Mouse (Mus musculus) gastrocnemius, adult 2 months (tissue): Measurements from ENCODE around the gene Armc12. TPM values are rescaled to one million over a fixed set of nuclear protein-coding genes. Genes with fewer than 3 reads are reported as not detected.

Source experiments
- DNase-seq: peaks from one replicate; pipeline ENCODE4 v3.0.0; 2022
- H3K27ac ChIP-seq: fragments of 200-600 bp; 2 replicates; pipeline ENCODE4 v1.8.1; 2022; ENCODE audit warnings: mild to moderate bottlenecking
- H3K4me3 ChIP-seq: fragments of 200-600 bp; 2 replicates; pipeline ENCODE4 v1.8.1; 2022; ENCODE audit warnings: mild to moderate bottlenecking, moderate library complexity
- CTCF ChIP-seq: fragments of 200-600 bp; IDR thresholded peaks from 2 replicates; pipeline ENCODE4 v1.8.1; 2022; ENCODE audit warnings: antibody characterized with exemption, mild to moderate bottlenecking, moderate library complexity
- intact Hi-C: fragments of 180-260 bp; cut with DNase I; formaldehyde crosslinking; loops from one replicate; pipeline ENCODE4 v1.15.1; 2025
- total RNA-seq, 2 experiments: library from RNA; stranded (reverse); gene quantifications; 2 replicates each; pipeline ENCODE4 v1.2.3; 2021

Gene Armc12
- total RNA-seq, 2 experiments from 2014 or later, result not detected

GRCm38 (mm10) chr17:28515431-28516341 is 14.9 kb upstream of the Armc12 start:
- no peak for TF ChIP-seq CTCF
- Histone ChIP-seq H3K27ac (peak overlapping the region; percentile 99), H3K4me3 (peak overlapping the region; percentile 73)
- intact Hi-C loops, result no loop called here
- DNase-seq, result peak; percentile 81

GRCm38 (mm10) chr17:28516881-28517280 is 13.7 kb upstream of the Armc12 start:
- DNase-seq, result peak; percentile 38
- peak overlapping the region; percentile 99 for H3K27ac ChIP-seq
- TF ChIP-seq CTCF, result no peak; the same call in 1 of the 2 replicates
- peak overlapping the region; percentile 73 for H3K4me3 ChIP-seq
- intact Hi-C loops, result no loop called here

GRCm38 (mm10) chr17:28517441-28517955 is 13.1 kb upstream of the Armc12 start, which contains the start of gene Fkbp5:
Fkbp5 (minus strand) TSS chr17:28517527.
- peak within 1 kb of the TSS; percentile 73 for H3K4me3 ChIP-seq
- no peak for TF ChIP-seq CTCF
- intact Hi-C loops, result no loop called here
- DNase-seq, result peak; percentile 92
- peak within 1 kb of the TSS; percentile 99 for H3K27ac ChIP-seq

- no peak for TF ChIP-seq CTCF
- peak overlapping the region; percentile 73 for H3K4me3 ChIP-seq
- intact Hi-C loops, result no loop called here
- peak; percentile 99 for DNase-seq
- H3K27ac ChIP-seq, result peak overlapping the region; percentile 99
Observed at GRCm38 (mm10) chr17:28517956-28518614, 12.5 kb upstream of the Armc12 start.

- peak; percentile 75 for DNase-seq
- H3K4me3 ChIP-seq, result peak overlapping the region; percentile 73
- H3K27ac ChIP-seq, result peak overlapping the region; percentile 99
- no peak for TF ChIP-seq CTCF
- intact Hi-C loops, result no loop called here
Observed at GRCm38 (mm10) chr17:28518615-28519071, 12.0 kb upstream of the Armc12 start.

GRCm38 (mm10) chr17:28519827-28520226 is 10.8 kb upstream of the Armc12 start:
- intact Hi-C loops, result loop anchor here (10.0 kb wide), 1 partner anchor 285 kb away; the partner anchor contains the start of gene Ppard
- no peak overlapping the region for H3K4me3 ChIP-seq
- TF ChIP-seq CTCF, result peak; percentile 65
- DNase-seq, result no peak
- H3K27ac ChIP-seq, result peak overlapping the region; percentile 99

GRCm38 (mm10) chr17:28520561-28520960 is 10.0 kb upstream of the Armc12 start:
- intact Hi-C loops, result loop anchor here (10.0 kb wide), 1 partner anchor 286 kb away; the partner anchor contains the start of gene Ppard
- H3K27ac ChIP-seq, result peak overlapping the region; percentile 99
- DNase-seq, result no peak
- no peak for TF ChIP-seq CTCF
- H3K4me3 ChIP-seq, result no peak overlapping the region

- Histone ChIP-seq H3K27ac (peak overlapping the region; percentile 99), H3K4me3 (no peak overlapping the region)
- no peak for DNase-seq
- TF ChIP-seq CTCF, result no peak
- intact Hi-C loops, result loop anchor here (10.0 kb wide), 1 partner anchor 286 kb away; the partner anchor contains the start of gene Ppard
Observed at GRCm38 (mm10) chr17:28521071-28521726, 9.4 kb upstream of the Armc12 start.

GRCm38 (mm10) chr17:28521920-28522319 is 8.7 kb upstream of the Armc12 start:
- intact Hi-C loops, result loop anchor here (10.0 kb wide), 1 partner anchor 287 kb away; the partner anchor contains the start of gene Ppard
- DNase-seq, result peak; percentile 26
- no peak for TF ChIP-seq CTCF
- Histone ChIP-seq H3K27ac (peak overlapping the region; percentile 99), H3K4me3 (peak overlapping the region; percentile 76)

GRCm38 (mm10) chr17:28522623-28523354 is 7.8 kb upstream of the Armc12 start:
- Histone ChIP-seq H3K27ac (peak overlapping the region; percentile 99), H3K4me3 (peak overlapping the region; percentile 76)
- intact Hi-C loops, result loop anchor here (1.0 to 10.0 kb wide), 2 partner anchors 102 to 288 kb away; partner anchors contain the start of gene Ppard
- no peak; the same call in 1 of the 2 replicates for TF ChIP-seq CTCF
- peak; percentile 97 for DNase-seq

- no peak for DNase-seq
- peak overlapping the region; percentile 99 for H3K27ac ChIP-seq
- no peak for TF ChIP-seq CTCF
- intact Hi-C loops, result loop anchor here (1.0 to 10.0 kb wide), 2 partner anchors 103 to 289 kb away; partner anchors contain the start of gene Ppard
- peak overlapping the region; percentile 76 for H3K4me3 ChIP-seq
Observed at GRCm38 (mm10) chr17:28523355-28524008, 7.1 kb upstream of the Armc12 start.
